Comparison of ENCODE assay signal across 8 mouse cellular contexts in the genomic region with DNA sequence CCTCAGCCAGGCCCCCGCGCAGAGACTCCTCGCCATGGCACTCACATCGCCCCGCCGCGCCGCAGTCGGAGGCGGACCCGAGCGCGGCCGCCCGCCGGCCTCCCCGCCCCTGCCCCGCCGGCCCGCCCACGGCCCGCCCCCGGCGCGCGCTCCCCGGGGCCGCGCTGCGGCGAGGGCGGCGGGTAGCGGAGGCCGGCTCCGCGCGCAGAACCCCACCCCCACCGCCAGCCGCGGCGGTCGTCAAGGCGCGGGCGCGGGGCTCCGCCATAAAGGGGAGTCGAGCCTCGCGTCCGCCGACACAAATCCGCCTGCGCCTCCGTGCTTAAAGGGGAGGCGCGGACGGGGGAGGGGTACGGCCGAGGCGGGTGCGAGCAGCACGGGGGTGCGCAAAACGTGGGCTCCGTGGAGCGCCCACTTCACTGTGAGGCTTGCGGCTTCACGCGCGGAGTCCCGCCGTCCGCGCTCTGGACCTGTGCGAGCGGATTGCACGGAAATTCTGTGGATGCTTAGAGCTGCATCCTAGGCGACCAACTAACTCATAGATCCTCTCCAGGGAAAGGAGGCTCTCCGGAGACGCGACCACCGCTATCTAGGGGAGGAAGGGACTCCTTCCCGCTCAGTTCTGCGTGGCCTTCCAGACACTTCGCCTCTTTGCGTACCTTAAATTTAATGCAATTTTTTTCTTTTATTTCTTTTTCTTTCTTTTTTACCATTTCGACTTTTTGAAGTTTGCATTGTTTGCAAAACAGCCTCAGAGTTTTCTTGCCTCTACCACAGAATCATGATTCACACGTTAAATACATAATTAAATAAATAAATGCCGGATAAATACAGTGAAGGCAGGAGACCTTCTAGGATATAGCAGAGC. TPM values are rescaled to one million over a fixed set of nuclear protein-coding genes. Genes with fewer than 3 reads are reported as not detected.
DNase-seq lines count a peak whose midpoint lies in the region; ATAC-seq and TF ChIP-seq lines count a peak whose summit lies in the region.

TSS of gene Fam69a (minus strand) at position 119 of the 868 bp plus-strand sequence.

- peak; percentile 82 for DNase-seq in ES-CJ7 (ENCODE audit: low read depth, low spot score)
- peak; percentile 73 for DNase-seq in c-Kit-positive CD71-negative TER-119-negative erythroid progenitor cells, embryonic 14.5 days (ENCODE audit: low read depth)
- peak; percentile 71 for DNase-seq in heart, postnatal 25 days (ENCODE audit: low spot score)
- peak; percentile 86 for DNase-seq in layer of hippocampus, adult 9-11 months
- peak; percentile 77 to 84 for DNase-seq in thymus, adult 18-20 months

- H3K9ac ChIP-seq in forebrain, embryonic 16.5 days (replicated peaks; ENCODE audit: low read depth, low read length): peak within 1 kb of the TSS; percentile 73
- H3K9ac ChIP-seq in lung, embryonic 15.5 days: peak within 1 kb of the TSS; percentile 75

- peaks cover 9% of the 10 kb centered on the region for H3K4me1 ChIP-seq in forebrain, embryonic 16.5 days (replicated peaks; ENCODE audit: control insufficient read depth, insufficient read depth, low read length)
- 0 out of 2 replicates have a peak, but pooled peaks cover 6% of the 10 kb centered on the region for H3K4me1 ChIP-seq in lung, embryonic 15.5 days
- H3K4me1 ChIP-seq in olfactory bulb, adult 2 months (ENCODE audit: control insufficient read depth, insufficient read depth, low read length): no peaks in the 10 kb centered on the region; the same call in 1 of the 2 replicates

- peak; percentile 93 for ATAC-seq in forebrain, embryonic 16.5 days
- peak; percentile 95 for ATAC-seq in lung, embryonic 15.5 days (ENCODE audit: borderline replicate concordance, extremely low read depth, low FRiP score, low TSS enrichment)

- H3K27me3 ChIP-seq in forebrain, embryonic 16.5 days (replicated peaks; ENCODE audit: control insufficient read depth, insufficient read depth, low read length): no peaks in the 10 kb centered on the region
- H3K27me3 ChIP-seq in lung, embryonic 15.5 days: no peaks in the 10 kb centered on the region

- peak within 1 kb of the TSS; percentile 90 for H3K27ac ChIP-seq in forebrain, embryonic 16.5 days (ENCODE audit: low read length)
- peak within 1 kb of the TSS; percentile 91 for H3K27ac ChIP-seq in lung, embryonic 15.5 days
- H3K27ac ChIP-seq in olfactory bulb, adult 2 months (ENCODE audit: insufficient read depth, low read depth, low read length): peak within 1 kb of the TSS; percentile 70

- no peak for TF ChIP-seq CTCF in olfactory bulb, adult 2 months (IDR thresholded peaks at IDR 0.05; ENCODE audit: insufficient read depth, low read depth, low read length)

- WGBS in forebrain, embryonic 16.5 days: under 1% methylated on average over 72 of the region's 91 CpGs
- under 1% methylated on average over 71 of the region's 91 CpGs for WGBS in lung, embryonic 15.5 days
- WGBS in olfactory bulb, adult 2 months: under 1% methylated on average over 91 of the region's 91 CpGs

- no peaks in the 10 kb centered on the region for H3K9me3 ChIP-seq in forebrain, embryonic 16.5 days (ENCODE audit: control insufficient read depth, low read length)
- H3K9me3 ChIP-seq in lung, embryonic 15.5 days: no peaks in the 10 kb centered on the region

- no peaks in the 10 kb centered on the region for H3K36me3 ChIP-seq in forebrain, embryonic 16.5 days (ENCODE audit: control insufficient read depth, insufficient read depth)
- no peaks in the 10 kb centered on the region for H3K36me3 ChIP-seq in lung, embryonic 15.5 days

- peak within 1 kb of the TSS; percentile 68 for H3K4me2 ChIP-seq in forebrain, embryonic 16.5 days (ENCODE audit: low read length)
- H3K4me2 ChIP-seq in lung, embryonic 15.5 days: peak within 1 kb of the TSS; percentile 93

- TF ChIP-seq POLR2A in olfactory bulb, adult 2 months (IDR thresholded peaks at IDR 0.05; ENCODE audit: insufficient read depth, low read depth, low read length): no peak; the same call in 1 of the 2 replicates

- intact Hi-C loops in heart, postnatal 25 days (cut with DNase I): loop anchor here (2.0 to 5.0 kb wide), 4 partner anchors 14 to 66 kb away; no protein-coding TSS in a partner anchor

- peak within 1 kb of the TSS; percentile 60 for H3K4me3 ChIP-seq in forebrain, embryonic 16.5 days (replicated peaks; ENCODE audit: low read length)
- peak within 1 kb of the TSS; percentile 94 for H3K4me3 ChIP-seq in lung, embryonic 15.5 days
- peak within 1 kb of the TSS; percentile 92 for H3K4me3 ChIP-seq in olfactory bulb, adult 2 months (ENCODE audit: insufficient read depth, low read depth, low read length)

RNA-seq across cellular contexts. Expression of gene Fam69a, which starts in this region (rescaled TPM):
- polyA plus RNA-seq in forebrain, embryonic 16.5 days (2015; fragmentation: Nextera tagmentation; extraction: Ambion mirVana): 38.7 and 43.2 TPM in 2 replicates
- total RNA-seq in heart, postnatal 25 days (2021): 10 to 100 TPM in 1 of 2 experiments, 1 to 10 TPM in 1; 8.0 to 10.9 TPM
- 22.0 and 22.7 TPM in 2 replicates for polyA plus RNA-seq in lung, embryonic 15.5 days (2015; fragmentation: Nextera tagmentation; extraction: Ambion mirVana)
- not detected in 2 replicates for polyA plus RNA-seq in olfactory bulb, adult 2 months (2012; ENCODE audit: insufficient read depth, insufficient read length, low replicate concordance, missing spikeins)

Comparison
In these comparisons a context has a peak if more than half of its experiments do, and no peak if none do; other contexts are left out.
1. Peak in every context shown above with its lines: DNase-seq, ATAC-seq, H3K4me3 ChIP-seq and H3K27ac ChIP-seq.
2. RNA of gene Fam69a (polyA plus RNA-seq): 38.7 to 43.2 TPM in forebrain, embryonic 16.5 days and 22.0 to 22.7 TPM in lung, embryonic 15.5 days; not detected in olfactory bulb, adult 2 months; every median in the first group is over 10 times any median in the second.